In the genomic region with DNA sequence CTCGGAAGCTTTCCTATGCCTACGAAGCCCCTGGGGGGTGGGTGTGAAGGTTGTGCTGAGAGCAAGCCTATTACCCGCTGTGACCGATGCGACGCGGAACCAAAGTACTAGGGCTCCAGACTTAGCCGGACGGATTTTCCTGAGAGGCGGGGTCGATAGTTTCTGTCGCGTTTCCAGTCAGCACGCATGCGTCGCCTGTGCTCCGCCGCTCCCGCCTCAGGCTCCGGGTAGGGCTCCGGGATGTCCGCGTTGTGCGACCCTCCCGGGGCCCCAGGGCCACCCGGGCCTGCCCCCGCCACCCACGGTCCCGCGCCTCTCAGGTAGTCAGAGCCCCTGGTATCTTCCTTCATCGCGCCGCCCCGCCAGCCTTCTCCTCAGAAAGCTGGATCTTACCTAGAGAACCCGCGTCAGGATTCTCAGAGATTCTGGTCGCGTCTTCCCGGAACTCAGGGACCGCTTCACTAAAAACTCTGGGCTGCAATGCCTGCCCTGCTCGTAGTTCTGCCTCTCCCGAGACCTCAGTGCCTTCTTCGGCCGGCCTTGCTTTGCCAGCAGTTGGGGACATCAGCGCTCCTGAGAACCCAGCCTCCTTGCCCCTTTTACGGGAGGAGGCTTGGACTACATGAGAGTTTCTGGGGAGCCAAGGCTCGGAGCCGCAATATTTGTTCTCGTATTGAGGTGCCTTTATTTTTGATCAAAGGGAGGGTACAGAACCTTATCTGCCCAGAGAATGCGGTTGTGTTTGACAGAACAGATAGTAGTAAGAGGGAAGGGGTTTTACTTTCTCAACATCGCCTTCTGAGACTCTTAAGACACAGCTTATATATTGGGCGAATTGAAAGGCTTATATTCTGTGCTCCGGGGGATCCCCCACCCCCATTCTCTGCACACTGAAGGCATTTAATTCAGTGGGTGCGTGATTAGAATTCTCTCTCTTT, we compare ENCODE assay signal across 8 mouse cellular contexts. TPM values are rescaled to one million over a fixed set of nuclear protein-coding genes. Genes with fewer than 3 reads are reported as not detected.
A peak's percentile ranks its signal among the peaks of the same experiment; 100 is the strongest.
DNase-seq lines count a peak whose midpoint lies in the region; ATAC-seq lines count a peak whose summit lies in the region.

A gene (plus strand): TSS at position 177 of the 938 bp plus-strand sequence.

- DNase-seq in adrenal gland, adult 18-20 months (ENCODE audit: low spot score in 2 of 2), result peak; percentile 82 to 83
- peak; percentile 94 for DNase-seq in embryo, embryonic 10 days (ENCODE audit: low spot score)
- peak; percentile 82 for DNase-seq in gastrocnemius, postnatal 14 days
- peak; percentile 82 to 90 for DNase-seq in left cerebral cortex, postnatal 10 days (ENCODE audit: extremely low spot score in 1 of 2, low spot score in 2 of 2)
- DNase-seq in right cerebral cortex, postnatal 10 days (ENCODE audit: low spot score in 2 of 2), result peak; percentile 91
- peak; percentile 75 to 85 for DNase-seq in urinary bladder, postnatal 36 days (ENCODE audit: low spot score in 2 of 2)

- peak; percentile 30 for ATAC-seq in inflammation-experienced regulatory T-cells, adult 6 months
- peak; percentile 66 for ATAC-seq in megakaryocyte progenitor cell, adult 5-6 weeks (replicated peaks; ENCODE audit: poor library complexity)

- intact Hi-C loops in gastrocnemius, postnatal 14 days (cut with DNase I; ENCODE audit: low total_unique reads), result no loop called here
- intact Hi-C loops in left cerebral cortex, postnatal 10 days (cut with DNase I), result no loop called here

RNA-seq across cellular contexts. Expression of the gene that starts here (rescaled TPM):
- 10 to 100 TPM; 23.3 to 23.9 TPM for total RNA-seq in adrenal gland, adult 18-20 months (2021)
- total RNA-seq in gastrocnemius, postnatal 14 days (2021), result 10 to 100 TPM in 1 of 2 experiments, 1 to 10 TPM in 1; 9.5 to 10.3 TPM
- 10 to 100 TPM in 2 of 3 experiments, 1 to 10 TPM in 1; 8.5 to 11.9 (median 10.4) TPM for polyA plus RNA-seq in inflammation-experienced regulatory T-cells, adult 6 months (2017; shearing (Covaris generic))
- 10 to 100 TPM; 22.0 to 23.1 TPM for total RNA-seq in left cerebral cortex, postnatal 10 days (2021)
- total RNA-seq in megakaryocyte progenitor cell, adult 5-6 weeks (2015), result 12.9 and 16.8 TPM in 2 replicates
- total RNA-seq in megakaryocyte progenitor cell, adult 5-6 weeks (2017), result 14.1 and 17.7 TPM in 2 replicates

Comparison
In these comparisons a context has a peak if more than half of its experiments do, and no peak if none do; other contexts are left out.
1. Peak in every context shown above with its lines: DNase-seq and ATAC-seq.